Mouse (Mus musculus) lung, postnatal 0 days (tissue): ENCODE measurements around the gene Zap70. TPM values are rescaled to one million over a fixed set of nuclear protein-coding genes. Genes with fewer than 3 reads are reported as not detected.

Experiments
- ATAC-seq: fragments of 200-750 bp; cut with Nextera tagmentation; 2 replicates; pipeline ENCODE4 v1.8.0; 2017; ENCODE audit warnings: moderate library complexity
- DNase-seq: peaks from one replicate; pipeline ENCODE4 v3.0.0-alpha.2; 2016; ENCODE audit warnings: low spot score
- H3K27ac ChIP-seq: fragments of 300-500 bp; sonication (generic); 2 replicates; pipeline ENCODE4 v1.5.1; 2014; ENCODE audit warnings: antibody characterized with exemption, mild to moderate bottlenecking, low read length, mixed read lengths
- H3K27me3 ChIP-seq: fragments of 300-500 bp; sonication (generic); replicated peaks from 2 replicates; pipeline ENCODE4 v1.6.1; 2014; ENCODE audit warnings: low read length, mixed read lengths; ENCODE audit not compliant: insufficient read depth
- H3K36me3 ChIP-seq: fragments of 300-500 bp; sonication (generic); 2 replicates; pipeline ENCODE4 v1.6.1; 2014; ENCODE audit warnings: low read length, mixed read lengths; ENCODE audit not compliant: insufficient read depth
- H3K4me1 ChIP-seq: fragments of 300-500 bp; sonication (generic); 2 replicates; pipeline ENCODE4 v1.6.1; 2014; ENCODE audit warnings: antibody characterized with exemption, low read depth, low read length, mixed read lengths; ENCODE audit not compliant: insufficient read depth
- H3K4me2 ChIP-seq: fragments of 300-500 bp; sonication (generic); replicated peaks from 2 replicates; pipeline ENCODE4 v1.6.1; 2014; ENCODE audit warnings: low read depth, mild to moderate bottlenecking, low read length, moderate library complexity, mixed read lengths
- H3K4me3 ChIP-seq: fragments of 300-500 bp; sonication (generic); 2 replicates; pipeline ENCODE4 v1.5.1; 2014; ENCODE audit warnings: low read depth, low read length
- H3K9ac ChIP-seq: fragments of 300-500 bp; sonication (generic); replicated peaks from 2 replicates; pipeline ENCODE4 v1.6.1; 2014; ENCODE audit warnings: low read depth, mild to moderate bottlenecking
- H3K9me3 ChIP-seq: fragments of 300-500 bp; sonication (generic); 2 replicates; pipeline ENCODE4 v1.6.1; 2016; ENCODE audit warnings: low read length, mixed read lengths
- CTCF ChIP-seq: IDR thresholded peaks from 2 replicates; pipeline ENCODE4 v1.5.1; 2016; ENCODE audit warnings: antibody characterized with exemption, mild to moderate bottlenecking
- EP300 ChIP-seq: IDR thresholded peaks from 2 replicates; pipeline ENCODE4 v1.6.1; 2016; ENCODE audit warnings: antibody characterized with exemption, mild to moderate bottlenecking, control low read depth
- WGBS: fragments of 180-500 bp; shearing (Covaris S2); extraction: QIAGEN DNeasy Blood & Tissue Kit; methylation state at CpG from one replicate; pipeline ENCODE4 v1.1.7; 2014; 5-methylcytosine and 5-hydroxymethylcytosine counted together
- polyA plus RNA-seq: library from polyadenylated mRNA; unstranded; fragments of >200 nt; fragmentation: Nextera tagmentation; extraction: Ambion mirVana; gene quantifications from 2 replicates; pipeline ENCODE4 v1.2.1, GENCODE M21; 2015

Zap70 gene
- polyA plus RNA-seq, 1 experiment from 2014 or later = 5.2 TPM

DNA sequence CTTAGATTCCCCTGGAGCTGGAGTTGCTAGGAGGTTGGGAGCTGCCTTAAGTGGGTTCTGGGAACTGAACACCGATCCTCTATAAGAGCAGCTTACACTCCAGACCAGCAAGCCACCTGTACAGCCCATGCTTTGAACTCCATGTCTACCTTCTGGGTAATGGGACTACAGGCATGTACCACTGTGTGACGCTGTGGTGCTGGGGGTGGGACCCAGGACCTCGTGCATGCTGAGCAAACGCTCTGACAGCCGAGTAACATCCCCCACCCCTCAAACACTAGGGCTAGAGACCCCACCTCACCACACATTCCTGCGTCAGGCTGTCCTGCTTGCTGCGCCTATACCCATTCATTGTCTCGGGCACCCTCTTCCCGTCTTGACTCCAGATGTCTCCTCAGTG lies 3.0 kb upstream of the Zap70 start:
- H3K27me3 ChIP-seq = no peaks in the 10 kb centered on the region
- TF ChIP-seq CTCF (no peak), EP300 (no peak)
- H3K36me3 ChIP-seq = no peaks in the 10 kb centered on the region
- no peaks in the 10 kb centered on the region for H3K4me1 ChIP-seq
- DNase-seq (no peak), ATAC-seq (no peak)
- 82% methylated on average over 9 of the region's 9 CpGs for WGBS
- no peak overlapping the region for H3K9ac ChIP-seq
- no peak overlapping the region for H3K4me3 ChIP-seq
- H3K4me2 ChIP-seq = no peak overlapping the region
- H3K27ac ChIP-seq = no peak overlapping the region
- no peaks in the 10 kb centered on the region for H3K9me3 ChIP-seq

- Histone ChIP-seq H3K9ac (no peak overlapping the region), H3K36me3 (no peaks in the 10 kb centered on the region), H3K4me3 (no peak overlapping the region), H3K4me1 (no peaks in the 10 kb centered on the region), H3K27ac (no peak overlapping the region), H3K4me2 (no peak overlapping the region), H3K9me3 (no peaks in the 10 kb centered on the region), H3K27me3 (no peaks in the 10 kb centered on the region)
- WGBS = 85% methylated on average over 18 of the region's 18 CpGs
- TF ChIP-seq CTCF = no peak
- TF ChIP-seq EP300 = no peak
- ATAC-seq (no peak), DNase-seq (no peak)
Measured at GRCm38 (mm10) chr1:36759076-36759475, 2.5 kb upstream of the Zap70 start.

DNA sequence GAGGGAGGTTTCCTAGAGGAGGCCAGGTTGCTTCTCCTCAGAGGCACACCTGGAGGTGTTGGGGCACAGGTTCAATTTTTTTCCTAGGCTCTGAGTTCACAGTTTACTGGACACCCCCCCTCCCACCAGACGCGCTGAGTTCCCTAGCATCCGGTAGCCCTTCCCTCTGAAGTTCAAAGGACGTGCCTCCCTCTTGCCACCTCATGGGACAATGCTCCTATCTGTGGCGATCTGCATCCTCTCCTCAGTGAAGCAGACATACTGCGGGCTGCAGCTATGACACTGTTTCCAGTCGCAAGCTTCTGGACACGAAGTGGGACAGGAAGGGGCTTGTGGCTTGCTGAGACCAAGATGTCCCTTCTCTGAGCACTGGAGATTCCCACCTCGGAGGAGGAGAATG lies 1.2 kb upstream of the Zap70 start:
- no peaks in the 10 kb centered on the region for H3K27me3 ChIP-seq
- no peak overlapping the region for H3K4me3 ChIP-seq
- WGBS = 65% methylated on average over 9 of the region's 9 CpGs
- H3K9me3 ChIP-seq = no peaks in the 10 kb centered on the region
- no peak overlapping the region for H3K27ac ChIP-seq
- no peak for ATAC-seq
- TF ChIP-seq CTCF = no peak
- TF ChIP-seq EP300 = no peak
- H3K9ac ChIP-seq = no peak overlapping the region
- no peaks in the 10 kb centered on the region for H3K4me1 ChIP-seq
- DNase-seq = no peak
- H3K4me2 ChIP-seq = no peak overlapping the region
- H3K36me3 ChIP-seq = no peaks in the 10 kb centered on the region

- TF ChIP-seq CTCF (no peak), EP300 (no peak)
- Histone ChIP-seq H3K4me1 (no peaks in the 10 kb centered on the region), H3K4me2 (no peak overlapping the region), H3K9ac (no peak overlapping the region), H3K27ac (no peak overlapping the region), H3K36me3 (no peaks in the 10 kb centered on the region), H3K27me3 (no peaks in the 10 kb centered on the region), H3K9me3 (no peaks in the 10 kb centered on the region), H3K4me3 (no peak overlapping the region)
- no peak for ATAC-seq
- WGBS = 79% methylated on average over 8 of the region's 8 CpGs
- no peak for DNase-seq
Measured at GRCm38 (mm10) chr1:36761061-36761460, 537 bp upstream of the Zap70 start.

DNA sequence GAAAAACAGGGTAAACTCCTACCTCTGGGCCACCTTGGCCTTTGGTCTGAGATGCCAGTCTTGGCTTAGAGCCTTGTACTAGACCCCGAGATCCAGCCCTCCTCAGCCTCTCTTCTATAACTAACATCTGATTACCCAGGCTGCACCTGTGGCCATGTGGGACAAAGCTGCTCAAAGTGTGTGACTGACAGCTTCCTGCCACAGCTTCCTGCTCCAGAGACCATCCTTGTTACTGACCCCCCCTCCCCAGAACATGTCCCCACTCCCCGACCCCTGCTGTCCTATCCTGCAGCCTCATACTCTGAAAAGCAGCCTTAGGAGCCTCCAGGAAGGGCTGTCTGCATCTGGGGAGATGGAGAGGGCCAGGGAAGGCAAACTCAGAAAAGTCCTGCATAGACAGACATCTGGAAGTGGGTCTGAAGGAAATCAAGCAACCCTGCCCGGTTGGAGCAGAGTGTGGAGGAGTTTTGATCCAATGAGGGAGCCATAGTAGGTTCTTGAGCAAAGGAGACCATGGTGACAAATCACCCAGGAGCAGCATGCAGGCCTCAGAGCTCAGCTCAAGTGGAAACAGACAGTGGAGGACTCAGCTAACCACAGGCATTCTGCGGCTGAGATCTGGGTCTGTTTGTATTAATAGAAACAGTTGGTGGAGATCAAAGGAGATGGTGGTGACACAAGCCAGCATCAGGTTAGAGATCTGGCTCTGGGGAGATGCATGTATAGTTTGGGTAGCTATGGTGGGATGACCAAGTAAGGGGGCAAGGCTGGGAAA lies 5.0 kb downstream of the Zap70 start:
- no peak for DNase-seq
- no peak overlapping the region for H3K27ac ChIP-seq
- 35% methylated on average over 4 of the region's 4 CpGs for whole genome bisulfite sequencing

GRCm38 (mm10) chr1:36767321-36767720 lies 5.7 kb downstream of the Zap70 start:
- TF ChIP-seq EP300 = no peak
- no peak for TF ChIP-seq CTCF
- Histone ChIP-seq H3K9me3 (no peaks in the 10 kb centered on the region), H3K4me3 (no peak overlapping the region), H3K4me1 (no peaks in the 10 kb centered on the region), H3K27me3 (no peaks in the 10 kb centered on the region), H3K9ac (no peak overlapping the region), H3K4me2 (no peak overlapping the region), H3K27ac (no peak overlapping the region), H3K36me3 (no peaks in the 10 kb centered on the region)
- ATAC-seq (peak; percentile 41; the same call in 1 of the 2 replicates), DNase-seq (peak; percentile 8)
- whole genome bisulfite sequencing = 19% methylated on average over 10 of the region's 10 CpGs

More for the DNA sequence above, 5.0 kb downstream of the Zap70 start:
- Histone ChIP-seq H3K4me1 (no peaks in the 10 kb centered on the region), H3K4me3 (no peak overlapping the region), H3K27me3 (no peaks in the 10 kb centered on the region), H3K36me3 (no peaks in the 10 kb centered on the region), H3K9me3 (no peaks in the 10 kb centered on the region), H3K4me2 (no peak overlapping the region), H3K9ac (no peak overlapping the region)
- TF ChIP-seq EP300 (no peak), CTCF (no peak)
- ATAC-seq = no peak

- H3K27me3 ChIP-seq = no peaks in the 10 kb centered on the region
- H3K9me3 ChIP-seq = no peaks in the 10 kb centered on the region
- H3K27ac ChIP-seq = no peak overlapping the region
- H3K36me3 ChIP-seq = no peaks in the 10 kb centered on the region
- DNase-seq (no peak), ATAC-seq (no peak)
- H3K4me2 ChIP-seq = no peak overlapping the region
- TF ChIP-seq CTCF (no peak), EP300 (no peak)
- H3K9ac ChIP-seq = no peak overlapping the region
- WGBS = 66% methylated on average over 5 of the region's 5 CpGs
- H3K4me3 ChIP-seq = no peak overlapping the region
- no peaks in the 10 kb centered on the region for H3K4me1 ChIP-seq
Measured at GRCm38 (mm10) chr1:36768786-36769185, 7.2 kb downstream of the Zap70 start.
